9 mouse cellular contexts compared by ENCODE assay signal in genomic region chr6:144045503-144045902, GRCm38 (mm10).
DNase-seq lines count a peak whose midpoint lies in the region; ATAC-seq lines count a peak whose summit lies in the region.
"Had no signal": no experiment of that assay in that cellular context is flagged by ENCODE, and none has a peak within 500 bp of the region (broad histone marks: within the 10 kb centered on the region; RNA-seq: fewer than 3 reads in every experiment).

No protein-coding gene starts in this region.

- H3K9me3 ChIP-seq in embryonic facial prominence, embryonic 10.5 days, result no peaks in the 10 kb centered on the region
- H3K9me3 ChIP-seq in hindbrain, embryonic 15.5 days, result no peaks in the 10 kb centered on the region
- no peaks in the 10 kb centered on the region for H3K9me3 ChIP-seq in midbrain, embryonic 14.5 days (ENCODE audit: control insufficient read depth, low read length)

- H3K4me3 ChIP-seq in embryonic facial prominence, embryonic 10.5 days, result no peak overlapping the region
- no peak overlapping the region for H3K4me3 ChIP-seq in hindbrain, embryonic 15.5 days
- no peak overlapping the region for H3K4me3 ChIP-seq in midbrain, embryonic 14.5 days (replicated peaks; ENCODE audit: low read depth, low read length)
- H3K4me3 ChIP-seq: myocyte had no signal

- 41% methylated on average over 9 of the region's 9 CpGs for WGBS in embryonic facial prominence, embryonic 10.5 days
- WGBS in hindbrain, embryonic 15.5 days, result 20% methylated on average over 9 of the region's 9 CpGs
- 6% methylated on average over 9 of the region's 9 CpGs for WGBS in midbrain, embryonic 14.5 days

- H3K36me3 ChIP-seq in embryonic facial prominence, embryonic 10.5 days (replicated peaks), result no peaks in the 10 kb centered on the region
- no peaks in the 10 kb centered on the region for H3K36me3 ChIP-seq in hindbrain, embryonic 15.5 days
- no peaks in the 10 kb centered on the region for H3K36me3 ChIP-seq in midbrain, embryonic 14.5 days (ENCODE audit: control insufficient read depth, insufficient read depth, low read length)

- no peak overlapping the region for H3K9ac ChIP-seq in hindbrain, embryonic 15.5 days
- H3K9ac ChIP-seq in midbrain, embryonic 14.5 days (replicated peaks; ENCODE audit: low read length), result peak overlapping the region; percentile 30; the same call in 1 of the 2 replicates

- peak overlapping the region; percentile 65 for H3K27ac ChIP-seq in embryonic facial prominence, embryonic 10.5 days (replicated peaks)
- H3K27ac ChIP-seq in hindbrain, embryonic 15.5 days (replicated peaks), result peak overlapping the region; percentile 66
- H3K27ac ChIP-seq in midbrain, embryonic 14.5 days (replicated peaks; ENCODE audit: low read depth, low read length), result peak overlapping the region; percentile 72

- peaks cover 55% of the 10 kb centered on the region for H3K4me1 ChIP-seq in embryonic facial prominence, embryonic 10.5 days
- H3K4me1 ChIP-seq in hindbrain, embryonic 15.5 days (replicated peaks), result peaks cover 34% of the 10 kb centered on the region
- H3K4me1 ChIP-seq in midbrain, embryonic 14.5 days (ENCODE audit: control insufficient read depth, insufficient read depth, low read length), result peaks cover 34% of the 10 kb centered on the region

- H3K4me2 ChIP-seq in hindbrain, embryonic 15.5 days, result peak overlapping the region; percentile 29
- H3K4me2 ChIP-seq in midbrain, embryonic 14.5 days (ENCODE audit: low read length), result peak overlapping the region; percentile 32; the same call in 1 of the 2 replicates

- H3K27me3 ChIP-seq in embryonic facial prominence, embryonic 10.5 days (replicated peaks; ENCODE audit: low read depth, poor library complexity, severe bottlenecking), result no peaks in the 10 kb centered on the region
- no peaks in the 10 kb centered on the region for H3K27me3 ChIP-seq in hindbrain, embryonic 15.5 days
- H3K27me3 ChIP-seq in midbrain, embryonic 14.5 days (ENCODE audit: control insufficient read depth, insufficient read depth, low read length), result no peaks in the 10 kb centered on the region; the same call in 1 of the 2 replicates

- ATAC-seq in hindbrain, embryonic 15.5 days (ENCODE audit: low FRiP score, low read depth), result peak; percentile 67
- peak; percentile 81; the same call in 1 of the 2 replicates for ATAC-seq in midbrain, embryonic 14.5 days (ENCODE audit: low FRiP score, low TSS enrichment)

- peak; percentile 11 to 20 for DNase-seq in layer of hippocampus, adult 18-20 months (ENCODE audit: low spot score in 2 of 2)
- DNase-seq in layer of hippocampus, adult 9-10 months (ENCODE audit: low spot score), result no peak
- peak; percentile 23 for DNase-seq in embryonic facial prominence, embryonic 10.5 days (ENCODE audit: low spot score)
- peak; percentile 79 for DNase-seq in midbrain, embryonic 14.5 days
- DNase-seq in thymus, adult 18-20 months, result no peak
- DNase-seq in thymus, postnatal 4 days, result no peak
- DNase-seq in kidney, postnatal 25 days, result no peak

Comparison
In these comparisons a context has a peak if more than half of its experiments do, and no peak if none do; other contexts are left out.
1. DNase-seq: peak in layer of hippocampus, adult 18-20 months (2 of 2), embryonic facial prominence, embryonic 10.5 days (single experiment) and midbrain, embryonic 14.5 days (single experiment); none in layer of hippocampus, adult 9-10 months (single experiment), thymus, adult 18-20 months (0 of 2), thymus, postnatal 4 days (single experiment) and kidney, postnatal 25 days (0 of 2).
2. Peak in every context shown above with its lines, with median percentiles within 50 percentile points of each other: H3K27ac ChIP-seq.